Mouse (Mus musculus): ENCODE data around the gene Masp1. TPM values are rescaled to one million over a fixed set of nuclear protein-coding genes. Genes with fewer than 3 reads are reported as not detected.

Gene Masp1
- polyA plus RNA-seq, 1 experiment from 2014 or later = 1.3 TPM

GRCm38 (mm10) chr16:23476598-23476997, 44.0 kb downstream of the Masp1 start:
- no peak overlapping the region for H3K4me2 ChIP-seq (replicated peaks; ENCODE audit: low read depth, low read length)
- H3K27me3 ChIP-seq (replicated peaks; ENCODE audit: insufficient read depth, low read length) = no peaks in the 10 kb centered on the region
- ATAC-seq (no peak), DNase-seq (ENCODE audit: low spot score) (no peak)
- no peak overlapping the region for H3K9ac ChIP-seq (replicated peaks; ENCODE audit: low read depth)
- H3K4me1 ChIP-seq (ENCODE audit: insufficient read depth, low read depth, low read length) = no peaks in the 10 kb centered on the region
- no peak overlapping the region for H3K27ac ChIP-seq (ENCODE audit: low read length)
- H3K9me3 ChIP-seq (ENCODE audit: low read length) = no peaks in the 10 kb centered on the region
- H3K36me3 ChIP-seq (ENCODE audit: insufficient read depth, low read length) = no peaks in the 10 kb centered on the region
- H3K4me3 ChIP-seq (ENCODE audit: low read depth, low read length) = no peak overlapping the region
- TF ChIP-seq EP300 (IDR thresholded peaks at IDR 0.05) (no peak), CTCF (IDR thresholded peaks at IDR 0.05) (no peak)

GRCm38 (mm10) chr16:23475651-23476050, 45.0 kb downstream of the Masp1 start:
- H3K27ac ChIP-seq (ENCODE audit: low read length) = no peak overlapping the region
- TF ChIP-seq CTCF (IDR thresholded peaks at IDR 0.05) = no peak
- TF ChIP-seq EP300 (IDR thresholded peaks at IDR 0.05) = no peak
- H3K4me2 ChIP-seq (replicated peaks; ENCODE audit: low read depth, low read length) = no peak overlapping the region
- no peaks in the 10 kb centered on the region for H3K36me3 ChIP-seq (ENCODE audit: insufficient read depth, low read length)
- H3K27me3 ChIP-seq (replicated peaks; ENCODE audit: insufficient read depth, low read length) = no peaks in the 10 kb centered on the region
- no peaks in the 10 kb centered on the region for H3K4me1 ChIP-seq (ENCODE audit: insufficient read depth, low read depth, low read length)
- no peak overlapping the region for H3K4me3 ChIP-seq (ENCODE audit: low read depth, low read length)
- 90% methylated on average over 4 of the region's 4 CpGs for WGBS
- no peaks in the 10 kb centered on the region for H3K9me3 ChIP-seq (ENCODE audit: low read length)
- DNase-seq (ENCODE audit: low spot score) (no peak), ATAC-seq (no peak)
- no peak overlapping the region for H3K9ac ChIP-seq (replicated peaks; ENCODE audit: low read depth)

GRCm38 (mm10) chr16:23472046-23472445, 48.6 kb downstream of the Masp1 start:
- WGBS = 50% methylated on average over 3 of the region's 3 CpGs
- ATAC-seq = no peak
- Histone ChIP-seq H3K4me3 (ENCODE audit: low read depth, low read length) (no peak overlapping the region), H3K9ac (replicated peaks; ENCODE audit: low read depth) (no peak overlapping the region), H3K4me2 (replicated peaks; ENCODE audit: low read depth, low read length) (no peak overlapping the region), H3K4me1 (ENCODE audit: insufficient read depth, low read depth, low read length) (no peaks in the 10 kb centered on the region), H3K9me3 (ENCODE audit: low read length) (no peaks in the 10 kb centered on the region), H3K27ac (ENCODE audit: low read length) (no peak overlapping the region), H3K36me3 (ENCODE audit: insufficient read depth, low read length) (no peaks in the 10 kb centered on the region), H3K27me3 (replicated peaks; ENCODE audit: insufficient read depth, low read length) (no peaks in the 10 kb centered on the region)
- DNase-seq (ENCODE audit: low spot score) = no peak
- no peak for TF ChIP-seq CTCF (IDR thresholded peaks at IDR 0.05)
- no peak for TF ChIP-seq EP300 (IDR thresholded peaks at IDR 0.05)

GRCm38 (mm10) chr16:23471551-23471950, 49.1 kb downstream of the Masp1 start:
- no peak for DNase-seq (ENCODE audit: low spot score)
- no peak overlapping the region for H3K4me3 ChIP-seq (ENCODE audit: low read depth, low read length)
- WGBS = 84% methylated on average over 6 of the region's 6 CpGs
- H3K27me3 ChIP-seq (replicated peaks; ENCODE audit: insufficient read depth, low read length) = no peaks in the 10 kb centered on the region
- H3K4me1 ChIP-seq (ENCODE audit: insufficient read depth, low read depth, low read length) = no peaks in the 10 kb centered on the region
- ATAC-seq = no peak
- no peak overlapping the region for H3K4me2 ChIP-seq (replicated peaks; ENCODE audit: low read depth, low read length)
- no peak for TF ChIP-seq EP300 (IDR thresholded peaks at IDR 0.05)
- TF ChIP-seq CTCF (IDR thresholded peaks at IDR 0.05) = no peak
- no peak overlapping the region for H3K27ac ChIP-seq (ENCODE audit: low read length)
- H3K36me3 ChIP-seq (ENCODE audit: insufficient read depth, low read length) = no peaks in the 10 kb centered on the region
- H3K9ac ChIP-seq (replicated peaks; ENCODE audit: low read depth) = no peak overlapping the region
- H3K9me3 ChIP-seq (ENCODE audit: low read length) = no peaks in the 10 kb centered on the region

- H3K27me3 ChIP-seq (replicated peaks; ENCODE audit: insufficient read depth, low read length) = no peaks in the 10 kb centered on the region
- ATAC-seq = no peak
- no peak for TF ChIP-seq CTCF (IDR thresholded peaks at IDR 0.05)
- TF ChIP-seq EP300 (IDR thresholded peaks at IDR 0.05) = no peak
- no peak for DNase-seq (ENCODE audit: low spot score)
- no peak overlapping the region for H3K9ac ChIP-seq (replicated peaks; ENCODE audit: low read depth)
- H3K36me3 ChIP-seq (ENCODE audit: insufficient read depth, low read length) = no peaks in the 10 kb centered on the region
- no peak overlapping the region for H3K4me3 ChIP-seq (ENCODE audit: low read depth, low read length)
- no peak overlapping the region for H3K4me2 ChIP-seq (replicated peaks; ENCODE audit: low read depth, low read length)
- WGBS = 63% methylated on average over 4 of the region's 4 CpGs
- H3K9me3 ChIP-seq (ENCODE audit: low read length) = no peaks in the 10 kb centered on the region
- H3K4me1 ChIP-seq (ENCODE audit: insufficient read depth, low read depth, low read length) = no peaks in the 10 kb centered on the region
- H3K27ac ChIP-seq (ENCODE audit: low read length) = no peak overlapping the region
These were observed 56.8 kb downstream of the Masp1 start for GRCm38 (mm10) chr16:23463671-23464347.

GRCm38 (mm10) chr16:23458906-23459588, 61.6 kb downstream of the Masp1 start:
- Histone ChIP-seq H3K27me3 (replicated peaks; ENCODE audit: insufficient read depth, low read length) (no peaks in the 10 kb centered on the region), H3K27ac (ENCODE audit: low read length) (no peak overlapping the region), H3K9me3 (ENCODE audit: low read length) (no peaks in the 10 kb centered on the region), H3K4me3 (ENCODE audit: low read depth, low read length) (no peak overlapping the region), H3K4me2 (replicated peaks; ENCODE audit: low read depth, low read length) (no peak overlapping the region), H3K4me1 (ENCODE audit: insufficient read depth, low read depth, low read length) (peaks cover 4% of the 10 kb centered on the region), H3K36me3 (ENCODE audit: insufficient read depth, low read length) (no peaks in the 10 kb centered on the region), H3K9ac (replicated peaks; ENCODE audit: low read depth) (no peak overlapping the region)
- ATAC-seq (no peak; the same call in 1 of the 2 replicates), DNase-seq (ENCODE audit: low spot score) (peak; percentile 27)
- TF ChIP-seq EP300 (IDR thresholded peaks at IDR 0.05) = no peak
- TF ChIP-seq CTCF (IDR thresholded peaks at IDR 0.05) = no peak
- 34% methylated on average over 7 of the region's 7 CpGs for WGBS
